Comparison of ENCODE assay signal across 21 mouse cellular contexts in genomic region chr1:166147657-166148056, GRCm38 (mm10). TPM values are rescaled to one million over a fixed set of nuclear protein-coding genes. Genes with fewer than 3 reads are reported as not detected.
"Had no signal": no experiment of that assay in that cellular context is flagged by ENCODE, and none has a peak within 500 bp of the region (broad histone marks: within the 10 kb centered on the region; RNA-seq: fewer than 3 reads in every experiment).

No protein-coding gene starts in this region.

- H3K4me2 ChIP-seq: intestine, embryonic 15.5 days; kidney, embryonic 15.5 days; limb, embryonic 13.5 days; midbrain, embryonic 11.5 days; midbrain, embryonic 15.5 days; neural tube, embryonic 12.5 days; stomach, embryonic 15.5 days had no signal

- H3K4me3 ChIP-seq: intestine, embryonic 15.5 days; kidney, embryonic 15.5 days; limb, embryonic 13.5 days; midbrain, embryonic 15.5 days; neural tube, embryonic 12.5 days; stomach, embryonic 15.5 days had no signal

- H3K9ac ChIP-seq: intestine, embryonic 15.5 days; kidney, embryonic 15.5 days; limb, embryonic 13.5 days; midbrain, embryonic 15.5 days; neural tube, embryonic 12.5 days; stomach, embryonic 15.5 days had no signal

- H3K27ac ChIP-seq: intestine, embryonic 15.5 days; kidney, embryonic 15.5 days; limb, embryonic 13.5 days; midbrain, embryonic 15.5 days; neural tube, embryonic 12.5 days; stomach, embryonic 15.5 days had no signal

- H3K9me3 ChIP-seq: intestine, embryonic 15.5 days; kidney, embryonic 15.5 days; limb, embryonic 13.5 days; midbrain, embryonic 15.5 days; neural tube, embryonic 12.5 days; stomach, embryonic 15.5 days had no signal

- H3K4me1 ChIP-seq: intestine, embryonic 15.5 days; kidney, embryonic 15.5 days; limb, embryonic 13.5 days; neural tube, embryonic 12.5 days; stomach, embryonic 15.5 days had no signal

- DNase-seq: kidney, adult 2 months; kidney, postnatal 14 days; left cerebral cortex, postnatal 4 days; lung, adult 18-20 months; lung, postnatal 36 days; right cerebral cortex, postnatal 14 days; thymus, postnatal 4 days had no signal

- H3K36me3 ChIP-seq: intestine, embryonic 15.5 days; kidney, embryonic 15.5 days; limb, embryonic 13.5 days; midbrain, embryonic 15.5 days; neural tube, embryonic 12.5 days; stomach, embryonic 15.5 days had no signal

- H3K27me3 ChIP-seq: intestine, embryonic 15.5 days; kidney, embryonic 15.5 days; limb, embryonic 13.5 days; midbrain, embryonic 15.5 days; neural tube, embryonic 12.5 days; stomach, embryonic 15.5 days had no signal

- ATAC-seq: intestine, embryonic 15.5 days; midbrain, embryonic 15.5 days had no signal

RNA-seq across cellular contexts. Expression of gene Gpa33, which starts 17.6 kb away (rescaled TPM):
- total RNA-seq: layer of hippocampus, postnatal 14 days; left cerebral cortex, adult 18-20 months; left cerebral cortex, postnatal 10 days; left cerebral cortex, postnatal 4 days; megakaryocyte, adult 5-6 weeks; monocyte, adult 5-6 weeks; neutrophil, adult 5-6 weeks had no signal
- polyA plus RNA-seq: midbrain, embryonic 15.5 days; spleen, adult 2 months had no signal

RNA-seq across cellular contexts. Expression of gene Dusp27, which starts 19.9 kb away (rescaled TPM):
- total RNA-seq: megakaryocyte, adult 5-6 weeks; monocyte, adult 5-6 weeks; neutrophil, adult 5-6 weeks had no signal
